Mouse (Mus musculus) lung, postnatal 14 days (tissue): Measurements from ENCODE around the gene Xpnpep3.

Source experiments
- DNase-seq: peaks from one replicate; pipeline ENCODE4 v3.0.0; 2021

Xpnpep3 gene

GRCm38 (mm10) chr15:81399638-81400315 is at the start of gene Xpnpep3, which contains the start of gene St13:
Gene Xpnpep3 (plus strand): TSS chr15:81400138.
Gene St13 (minus strand): TSS chr15:81400077.
- peak; percentile 99 for DNase-seq

GRCm38 (mm10) chr15:81350401-81350800 is 49.5 kb upstream of the Xpnpep3 start:
- no peak for DNase-seq

GRCm38 (mm10) chr15:81352638-81353037 is 47.3 kb upstream of the Xpnpep3 start:
- DNase-seq = no peak

- DNase-seq = peak; percentile 58
These were observed 44.7 kb upstream of the Xpnpep3 start for GRCm38 (mm10) chr15:81355146-81355761.

GRCm38 (mm10) chr15:81356946-81357345 is 43.0 kb upstream of the Xpnpep3 start:
- DNase-seq = no peak

- DNase-seq = no peak
These were observed 41.0 kb upstream of the Xpnpep3 start for GRCm38 (mm10) chr15:81358943-81359342.

- no peak for DNase-seq
These were observed 40.5 kb upstream of the Xpnpep3 start for GRCm38 (mm10) chr15:81359421-81359820.

GRCm38 (mm10) chr15:81360345-81361021 is 39.5 kb upstream of the Xpnpep3 start, which contains the start of gene Slc25a17:
Gene Slc25a17 (minus strand): TSS chr15:81360812.
- peak; percentile 96 for DNase-seq

- DNase-seq = no peak
These were observed 38.9 kb upstream of the Xpnpep3 start for GRCm38 (mm10) chr15:81361022-81361404.

GRCm38 (mm10) chr15:81361417-81362015 is 38.4 kb upstream of the Xpnpep3 start:
- DNase-seq = no peak

GRCm38 (mm10) chr15:81362501-81362900 is 37.4 kb upstream of the Xpnpep3 start:
- DNase-seq = no peak

GRCm38 (mm10) chr15:81364271-81364670 is 35.7 kb upstream of the Xpnpep3 start:
- no peak for DNase-seq

GRCm38 (mm10) chr15:81365246-81365645 is 34.7 kb upstream of the Xpnpep3 start:
- DNase-seq = no peak

GRCm38 (mm10) chr15:81366241-81366640 is 33.7 kb upstream of the Xpnpep3 start:
- no peak for DNase-seq

GRCm38 (mm10) chr15:81368601-81369000 is 31.3 kb upstream of the Xpnpep3 start:
- DNase-seq = no peak

- DNase-seq = no peak
These were observed 29.6 kb upstream of the Xpnpep3 start for GRCm38 (mm10) chr15:81370356-81370755.

GRCm38 (mm10) chr15:81374621-81375020 is 25.3 kb upstream of the Xpnpep3 start:
- DNase-seq = no peak

- DNase-seq = no peak
These were observed 21.1 kb upstream of the Xpnpep3 start for GRCm38 (mm10) chr15:81378845-81379244.

- no peak for DNase-seq
These were observed 13.6 kb upstream of the Xpnpep3 start for GRCm38 (mm10) chr15:81386327-81386726.

- peak; percentile 15 for DNase-seq
These were observed 6.9 kb upstream of the Xpnpep3 start for GRCm38 (mm10) chr15:81392997-81393396.

- no peak for DNase-seq
These were observed 5.6 kb upstream of the Xpnpep3 start for GRCm38 (mm10) chr15:81394211-81394915.

- no peak for DNase-seq
These were observed 1.7 kb upstream of the Xpnpep3 start for GRCm38 (mm10) chr15:81398189-81398588.

GRCm38 (mm10) chr15:81399297-81399637 is 671 bp upstream of the Xpnpep3 start:
- no peak for DNase-seq
